Mouse (Mus musculus): ENCODE results near the gene Rap1a.

Rap1a gene

DNA sequence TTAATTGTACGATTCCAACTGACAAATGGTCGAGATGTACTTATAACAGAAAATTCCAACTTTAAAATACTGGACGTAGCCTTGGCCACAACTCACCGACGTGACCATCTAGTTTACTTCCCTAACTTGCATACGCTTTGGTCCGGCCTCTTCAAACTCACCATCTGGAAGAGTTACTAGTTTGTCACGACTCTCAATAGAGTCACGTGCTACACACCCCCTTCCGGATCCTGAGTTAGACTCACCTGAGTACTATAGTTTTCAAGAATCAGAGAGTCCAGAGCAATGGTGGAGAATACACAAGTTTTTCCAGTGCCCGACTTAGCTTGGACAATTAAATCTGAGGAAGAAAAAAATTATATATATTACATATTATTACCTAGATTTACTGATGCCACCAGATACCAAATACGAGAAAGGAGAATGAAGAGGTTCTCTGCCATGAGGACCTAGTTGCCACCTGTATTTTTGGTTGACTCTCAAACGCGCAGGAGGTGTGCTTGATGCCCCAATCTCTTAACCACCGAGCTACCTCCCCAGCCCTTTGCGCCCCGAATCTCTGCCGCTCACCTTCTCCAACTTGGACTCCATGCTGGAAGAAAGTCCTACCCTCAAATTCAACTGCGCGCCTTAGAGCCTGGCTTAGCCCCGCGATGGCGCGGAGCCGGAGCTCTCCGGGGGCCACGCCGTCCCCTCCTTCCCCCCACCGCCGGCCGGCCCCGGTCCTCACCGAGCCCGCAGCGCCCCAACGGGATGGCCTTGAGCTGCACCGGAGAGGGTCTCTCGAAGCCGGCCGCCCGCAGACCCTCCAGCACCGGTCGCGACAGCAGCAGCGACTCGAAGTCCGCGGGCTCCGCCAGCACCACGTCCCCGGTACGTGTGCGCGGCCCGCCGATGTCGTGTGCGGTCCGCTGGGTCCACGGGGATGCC is 114.5 kb downstream of the Rap1a start:
- no peak for DNase-seq

DNA sequence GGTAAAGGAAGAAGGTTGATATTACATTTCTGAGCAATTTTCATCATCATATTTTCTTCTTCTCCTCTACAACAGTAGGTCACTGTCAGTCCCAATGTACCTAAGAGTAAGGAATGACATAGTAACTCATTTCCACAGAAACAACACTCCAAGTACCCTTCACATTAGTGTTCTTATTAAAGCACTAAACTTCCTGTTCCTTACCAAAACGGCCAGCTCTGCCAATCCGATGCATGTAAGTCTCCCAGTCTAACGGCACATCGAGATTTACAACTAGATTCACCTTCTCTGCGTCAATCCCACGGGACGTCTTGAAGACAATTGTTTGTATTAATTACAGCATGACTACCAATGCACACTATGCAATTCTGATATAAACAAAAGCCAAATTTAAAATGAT is 120.8 kb downstream of the Rap1a start:
- no peak for DNase-seq

Measured in retina, postnatal 1 day (tissue).